Mouse (Mus musculus): ENCODE measurements at regions not wholly inside any gene's neighbourhood (a gene's known extent, or its start where the extent isn't known, plus 50 kb on each side); places are given as distances from the start of the nearest gene placed in this dataset.

DNA sequence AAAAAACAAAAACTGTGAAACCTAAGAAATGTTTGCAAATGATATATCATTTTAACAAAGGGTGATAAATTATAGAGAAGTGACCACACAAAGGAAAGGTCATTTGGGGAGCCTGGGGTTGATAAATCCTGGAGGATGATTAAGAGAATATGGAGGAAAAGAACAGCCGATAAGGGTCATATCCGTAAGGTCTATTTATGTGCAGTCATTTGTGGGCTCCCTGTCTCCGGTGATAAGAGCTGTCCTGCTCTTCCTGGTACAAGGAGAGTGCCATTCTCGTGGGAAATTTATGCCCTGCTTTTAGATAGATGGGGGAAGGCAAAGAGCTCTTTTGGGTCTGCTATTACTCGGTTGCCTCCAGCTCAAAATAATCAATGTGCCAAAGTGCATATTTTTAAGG lies 175.9 kb upstream of the Jarid2 start:
- no peak for TF ChIP-seq CTCF (IDR thresholded peaks at IDR 0.05; ENCODE audit: low read depth)
- Histone ChIP-seq H3K9ac (ENCODE audit: low read depth, low read length) (no peak overlapping the region), H3K36me3 (ENCODE audit: control insufficient read depth, insufficient read depth) (no peaks in the 10 kb centered on the region), H3K9me3 (ENCODE audit: control insufficient read depth) (no peaks in the 10 kb centered on the region), H3K4me3 (ENCODE audit: low read depth, low read length) (no peak overlapping the region), H3K4me1 (replicated peaks; ENCODE audit: control insufficient read depth, insufficient read depth, low read length) (no peaks in the 10 kb centered on the region), H3K27me3 (replicated peaks; ENCODE audit: control insufficient read depth, insufficient read depth, low read length) (no peaks in the 10 kb centered on the region), H3K27ac (ENCODE audit: low read depth, low read length) (no peak overlapping the region), H3K4me2 (replicated peaks; ENCODE audit: low read depth) (no peak overlapping the region)
- 62% methylated on average over 5 of the region's 5 CpGs for WGBS
- ATAC-seq: no peak

DNA sequence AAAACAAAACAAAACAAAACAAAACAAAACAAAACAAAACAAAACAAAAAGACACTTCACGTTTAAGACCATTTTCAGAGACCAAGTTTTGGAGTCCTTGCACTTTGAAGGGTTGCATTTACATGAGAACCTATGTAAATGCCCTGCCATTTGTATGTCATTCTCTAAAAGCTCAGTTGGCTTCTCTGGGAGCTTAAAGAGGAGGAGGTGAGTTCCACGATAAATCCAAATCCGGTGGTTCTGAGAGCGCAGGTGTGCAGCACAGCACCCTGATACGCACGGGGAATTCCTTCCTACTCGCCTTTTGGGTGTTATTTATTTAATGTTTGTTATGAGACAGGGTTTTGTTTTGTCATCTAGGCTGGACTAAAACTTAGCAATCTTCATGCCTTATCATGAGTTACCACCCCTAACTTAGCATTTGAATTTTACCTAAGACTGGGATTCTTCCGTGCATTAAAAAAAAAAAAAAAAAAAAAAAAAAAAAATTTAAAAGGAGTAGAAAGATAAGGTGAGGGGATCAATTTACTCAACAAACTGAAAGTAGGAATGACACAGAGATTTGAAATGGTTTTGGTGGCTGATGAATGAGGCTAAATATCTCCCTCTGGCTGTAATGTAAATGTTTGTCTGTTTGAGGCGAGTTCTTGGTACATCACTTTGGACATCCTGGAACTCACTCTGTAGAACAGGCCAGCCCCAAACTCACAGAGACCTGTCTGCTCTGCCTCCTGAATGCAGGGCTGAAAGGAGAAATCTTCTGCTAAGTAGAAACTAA lies 174.4 kb upstream of the Jarid2 start:
- WGBS: 80% methylated on average over 9 of the region's 9 CpGs
- no peaks in the 10 kb centered on the region for H3K9me3 ChIP-seq (ENCODE audit: control insufficient read depth)
- H3K9ac ChIP-seq (ENCODE audit: low read depth, low read length): no peak overlapping the region
- no peaks in the 10 kb centered on the region for H3K27me3 ChIP-seq (replicated peaks; ENCODE audit: control insufficient read depth, insufficient read depth, low read length)
- H3K4me3 ChIP-seq (ENCODE audit: low read depth, low read length): no peak overlapping the region
- no peaks in the 10 kb centered on the region for H3K36me3 ChIP-seq (ENCODE audit: control insufficient read depth, insufficient read depth)
- peak; percentile 25; the same call in 1 of the 2 replicates for TF ChIP-seq CTCF (IDR thresholded peaks at IDR 0.05; ENCODE audit: low read depth)
- H3K27ac ChIP-seq (ENCODE audit: low read depth, low read length): no peak overlapping the region
- no peaks in the 10 kb centered on the region for H3K4me1 ChIP-seq (replicated peaks; ENCODE audit: control insufficient read depth, insufficient read depth, low read length)
- ATAC-seq: no peak
- no peak overlapping the region for H3K4me2 ChIP-seq (replicated peaks; ENCODE audit: low read depth)

DNA sequence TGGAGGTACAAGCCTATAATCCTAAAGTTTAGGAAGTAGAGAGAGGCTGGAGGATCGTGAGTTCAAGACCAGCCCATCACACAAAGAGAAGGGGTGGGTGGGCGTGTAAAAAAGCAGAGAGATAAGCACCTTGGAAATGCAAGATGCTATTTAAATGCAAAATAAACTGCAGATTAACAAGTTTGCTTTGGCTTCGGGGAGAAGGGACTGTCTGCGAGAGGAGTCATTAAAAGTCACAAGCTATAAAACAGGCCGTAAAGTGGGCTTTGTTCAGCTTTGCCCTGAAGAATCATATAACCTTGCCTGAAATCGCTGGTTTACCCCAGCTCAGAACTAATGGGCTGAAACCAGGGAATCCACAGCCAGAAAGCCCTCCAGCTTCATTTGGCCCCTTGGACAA lies 173.3 kb upstream of the Jarid2 start:
- H3K27me3 ChIP-seq (replicated peaks; ENCODE audit: control insufficient read depth, insufficient read depth, low read length): no peaks in the 10 kb centered on the region
- H3K27ac ChIP-seq (ENCODE audit: low read depth, low read length): no peak overlapping the region
- H3K9ac ChIP-seq (ENCODE audit: low read depth, low read length): no peak overlapping the region
- 58% methylated on average over 6 of the region's 6 CpGs for WGBS
- H3K4me1 ChIP-seq (replicated peaks; ENCODE audit: control insufficient read depth, insufficient read depth, low read length): no peaks in the 10 kb centered on the region
- ATAC-seq: no peak
- H3K4me2 ChIP-seq (replicated peaks; ENCODE audit: low read depth): no peak overlapping the region
- TF ChIP-seq CTCF (IDR thresholded peaks at IDR 0.05; ENCODE audit: low read depth): no peak
- no peaks in the 10 kb centered on the region for H3K36me3 ChIP-seq (ENCODE audit: control insufficient read depth, insufficient read depth)
- no peaks in the 10 kb centered on the region for H3K9me3 ChIP-seq (ENCODE audit: control insufficient read depth)
- H3K4me3 ChIP-seq (ENCODE audit: low read depth, low read length): no peak overlapping the region

DNA sequence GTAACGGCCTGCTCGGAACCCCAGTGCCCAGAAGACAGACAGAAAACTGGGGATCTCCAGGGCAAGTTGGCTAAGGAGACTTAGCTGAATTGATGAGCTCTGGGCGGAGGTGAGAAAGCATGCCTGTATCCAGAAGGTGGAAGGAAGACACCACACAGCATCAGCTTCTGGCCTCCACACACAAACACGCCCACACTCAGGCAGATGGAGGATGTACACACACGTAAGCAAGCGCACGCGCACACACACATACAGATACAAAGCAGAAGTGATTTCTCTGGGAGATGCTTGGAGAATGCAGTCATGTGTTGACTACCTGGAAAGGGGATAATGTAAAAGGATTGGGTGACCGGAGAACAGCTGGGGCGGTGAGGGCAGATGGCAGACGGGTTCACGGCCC lies 171.2 kb upstream of the Jarid2 start:
- H3K4me2 ChIP-seq (replicated peaks; ENCODE audit: low read depth): no peak overlapping the region
- no peak overlapping the region for H3K9ac ChIP-seq (ENCODE audit: low read depth, low read length)
- H3K27ac ChIP-seq (ENCODE audit: low read depth, low read length): no peak overlapping the region
- no peaks in the 10 kb centered on the region for H3K9me3 ChIP-seq (ENCODE audit: control insufficient read depth)
- no peak for ATAC-seq
- TF ChIP-seq CTCF (IDR thresholded peaks at IDR 0.05; ENCODE audit: low read depth): no peak
- no peaks in the 10 kb centered on the region for H3K27me3 ChIP-seq (replicated peaks; ENCODE audit: control insufficient read depth, insufficient read depth, low read length)
- no peaks in the 10 kb centered on the region for H3K4me1 ChIP-seq (replicated peaks; ENCODE audit: control insufficient read depth, insufficient read depth, low read length)
- H3K4me3 ChIP-seq (ENCODE audit: low read depth, low read length): no peak overlapping the region
- no peaks in the 10 kb centered on the region for H3K36me3 ChIP-seq (ENCODE audit: control insufficient read depth, insufficient read depth)
- 93% methylated on average over 12 of the region's 12 CpGs for WGBS

DNA sequence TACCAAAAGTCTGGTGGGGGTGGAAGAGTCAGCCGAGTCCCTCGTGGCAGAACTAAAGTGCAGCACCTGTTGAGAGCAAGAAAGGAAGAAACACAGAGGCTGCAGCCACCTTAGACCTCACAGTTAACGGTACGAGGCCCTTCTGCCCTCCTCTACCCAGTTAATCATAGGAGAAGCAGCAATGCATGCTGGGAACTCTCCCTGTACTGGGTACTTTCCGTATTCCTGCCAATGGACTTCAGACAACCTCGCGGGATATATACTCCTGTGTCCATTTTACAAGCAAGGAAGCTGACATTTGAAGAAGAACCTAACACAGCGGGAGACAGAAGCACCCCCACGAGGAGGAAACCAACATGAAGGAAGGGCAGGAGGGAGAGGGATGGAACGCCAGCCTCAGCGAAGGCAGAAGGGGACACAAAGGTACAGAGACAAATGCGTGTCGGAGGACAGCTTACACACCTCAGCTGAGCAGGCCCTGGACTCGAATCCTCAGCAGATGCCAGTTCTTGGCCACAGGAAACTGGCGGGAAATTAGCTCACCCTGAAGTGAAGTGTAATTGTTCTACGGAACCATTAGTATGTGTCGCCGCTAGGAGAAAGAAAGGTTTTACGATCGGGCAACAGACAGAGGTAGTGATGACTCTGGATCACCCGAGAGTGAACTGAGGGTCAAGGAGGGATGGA lies 170.6 kb upstream of the Jarid2 start:
- Histone ChIP-seq H3K9ac (ENCODE audit: low read depth, low read length) (no peak overlapping the region), H3K27ac (ENCODE audit: low read depth, low read length) (no peak overlapping the region), H3K27me3 (replicated peaks; ENCODE audit: control insufficient read depth, insufficient read depth, low read length) (no peaks in the 10 kb centered on the region), H3K4me2 (replicated peaks; ENCODE audit: low read depth) (no peak overlapping the region), H3K36me3 (ENCODE audit: control insufficient read depth, insufficient read depth) (no peaks in the 10 kb centered on the region), H3K4me1 (replicated peaks; ENCODE audit: control insufficient read depth, insufficient read depth, low read length) (no peaks in the 10 kb centered on the region), H3K9me3 (ENCODE audit: control insufficient read depth) (no peaks in the 10 kb centered on the region), H3K4me3 (ENCODE audit: low read depth, low read length) (no peak overlapping the region)
- WGBS: 90% methylated on average over 21 of the region's 21 CpGs
- TF ChIP-seq CTCF (IDR thresholded peaks at IDR 0.05; ENCODE audit: low read depth): no peak
- ATAC-seq: no peak

DNA sequence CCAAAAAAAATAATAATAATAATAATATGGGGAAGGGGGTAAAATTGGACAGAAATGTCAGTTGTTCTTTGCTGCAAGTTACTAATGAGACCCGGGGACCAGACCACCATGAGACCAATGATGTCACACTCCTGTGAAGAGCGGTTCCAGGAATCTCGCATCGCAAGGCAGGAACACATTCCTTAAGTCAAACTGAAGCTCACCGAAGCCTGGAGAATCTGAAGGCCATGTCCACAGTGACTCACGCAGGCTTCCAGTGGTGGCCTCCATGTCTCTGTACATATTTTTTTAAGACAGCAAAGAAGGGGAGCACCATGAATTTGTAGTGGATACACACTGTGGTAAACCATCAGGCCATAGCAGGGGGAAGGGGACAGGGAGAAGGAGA lies 170.1 kb upstream of the Jarid2 start:
- ATAC-seq: no peak
- H3K27ac ChIP-seq (ENCODE audit: low read depth, low read length): no peak overlapping the region
- H3K4me1 ChIP-seq (replicated peaks; ENCODE audit: control insufficient read depth, insufficient read depth, low read length): no peaks in the 10 kb centered on the region
- TF ChIP-seq CTCF (IDR thresholded peaks at IDR 0.05; ENCODE audit: low read depth): no peak
- no peaks in the 10 kb centered on the region for H3K27me3 ChIP-seq (replicated peaks; ENCODE audit: control insufficient read depth, insufficient read depth, low read length)
- no peak overlapping the region for H3K4me3 ChIP-seq (ENCODE audit: low read depth, low read length)
- WGBS: 90% methylated on average over 6 of the region's 6 CpGs
- H3K9ac ChIP-seq (ENCODE audit: low read depth, low read length): no peak overlapping the region
- H3K36me3 ChIP-seq (ENCODE audit: control insufficient read depth, insufficient read depth): no peaks in the 10 kb centered on the region
- H3K4me2 ChIP-seq (replicated peaks; ENCODE audit: low read depth): no peak overlapping the region
- no peaks in the 10 kb centered on the region for H3K9me3 ChIP-seq (ENCODE audit: control insufficient read depth)
